Mouse (Mus musculus) spleen, adult 2 months (tissue): ENCODE measurements around the gene Ugt1a8. TPM values are rescaled to one million over a fixed set of nuclear protein-coding genes. Genes with fewer than 3 reads are reported as not detected.
"Not testable (repeated sequence)": the region's sequence is repeated elsewhere in the genome, so short reads cannot be mapped to it uniquely, and the experiment has no call there.

Experiments used
- DNase-seq, 2 experiments: peaks; one replicate each; pipeline versions ENCODE4 v3.0.0 to v3.0.0-alpha.2; 2012 to 2021; ENCODE audit warnings: low spot score in 2 of 2, low read depth in 1 of 2
- H3K27ac ChIP-seq: fragments of 200-500 bp; 2 replicates; pipeline ENCODE4 v1.5.1; 2012; ENCODE audit warnings: low read length, inconsistent platforms; ENCODE audit not compliant: insufficient read depth
- H3K27me3 ChIP-seq: fragments of 200-500 bp; 2 replicates; pipeline ENCODE4 v1.6.1; 2012; ENCODE audit warnings: mild to moderate bottlenecking, moderate library complexity, low read length, inconsistent platforms; ENCODE audit not compliant: control insufficient read depth, insufficient read depth
- H3K36me3 ChIP-seq: fragments of 200-500 bp; 2 replicates; pipeline ENCODE4 v1.6.1; 2012; ENCODE audit warnings: mild to moderate bottlenecking, low read length, inconsistent platforms; ENCODE audit not compliant: control insufficient read depth, insufficient read depth
- H3K4me1 ChIP-seq: fragments of 200-500 bp; 2 replicates; pipeline ENCODE4 v1.6.1; 2011; ENCODE audit warnings: inconsistent platforms; ENCODE audit not compliant: control insufficient read depth, insufficient read depth, insufficient read length
- H3K4me3 ChIP-seq: fragments of 200-500 bp; 2 replicates; pipeline ENCODE4 v1.5.1; 2011; ENCODE audit warnings: mild to moderate bottlenecking, inconsistent platforms; ENCODE audit not compliant: insufficient read depth, insufficient read length; ENCODE audit errors: extremely low read depth
- CTCF ChIP-seq: fragments of 200-500 bp; IDR thresholded peaks from 2 replicates; pipeline ENCODE4 v1.5.1; 2011; ENCODE audit warnings: mild to moderate bottlenecking, inconsistent platforms; ENCODE audit not compliant: insufficient read depth, insufficient read length, insufficient replicate concordance; ENCODE audit errors: extremely low read depth
- POLR2A ChIP-seq: fragments of 200-500 bp; IDR thresholded peaks from 2 replicates; pipeline ENCODE4 v1.6.1; 2011; ENCODE audit warnings: low read depth, low read length, inconsistent platforms
- WGBS: fragments of 180-500 bp; shearing (Covaris S2); methylation state at CpG from one replicate; pipeline ENCODE4 v1.1.7; 2018; 5-methylcytosine and 5-hydroxymethylcytosine counted together
- polyA plus RNA-seq: library from polyadenylated mRNA; depleted of rRNA; stranded (reverse); fragments of >200 nt; gene quantifications from 2 replicates; pipeline ENCODE4 v1.2.3, GENCODE M21; 2012

Gene Ugt1a8
- polyA plus RNA-seq, 1 experiment = not detected

DNA sequence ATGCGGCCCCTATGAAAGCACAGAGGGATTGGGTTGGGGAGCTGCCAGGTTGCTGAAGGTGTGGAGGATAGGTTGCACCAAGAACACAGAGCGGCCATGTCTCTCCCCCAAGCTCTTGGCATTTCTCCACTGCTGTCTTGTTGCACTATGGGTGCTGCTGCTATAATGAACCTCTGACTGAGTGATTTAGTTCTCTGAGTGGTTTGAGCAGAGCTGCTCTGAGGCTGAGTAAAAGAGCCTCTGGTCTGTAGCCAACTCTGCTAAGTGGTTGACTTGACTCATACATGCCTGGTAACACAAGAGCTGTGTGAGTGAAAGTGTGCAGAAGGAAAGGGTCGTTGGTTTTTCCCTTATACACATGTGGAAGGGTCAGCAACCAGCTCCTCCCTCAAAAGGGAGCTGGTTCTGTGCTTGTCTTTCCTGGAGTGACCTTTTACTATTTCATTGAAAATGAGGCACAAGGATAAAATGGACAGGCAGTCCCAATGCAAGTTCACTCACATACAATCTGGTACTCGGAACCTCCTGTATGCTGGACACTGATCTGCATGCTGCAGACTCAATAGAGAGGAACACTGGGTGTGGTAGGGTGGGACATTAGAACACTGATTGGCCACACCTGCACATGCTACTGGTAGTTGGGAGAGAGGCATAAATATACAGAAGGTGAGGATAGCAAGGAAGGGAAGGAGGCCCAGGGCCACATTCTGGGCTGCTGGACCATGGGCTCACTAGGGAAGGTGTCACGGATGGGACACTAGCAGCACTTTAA, 16.3 kb downstream of the Ugt1a8 start:
- not testable (repeated sequence) for H3K36me3 ChIP-seq, DNase-seq, H3K4me3 ChIP-seq, H3K27ac ChIP-seq, H3K4me1 ChIP-seq, H3K27me3 ChIP-seq
- 84% methylated on average over 5 of the region's 5 CpGs for WGBS

DNA sequence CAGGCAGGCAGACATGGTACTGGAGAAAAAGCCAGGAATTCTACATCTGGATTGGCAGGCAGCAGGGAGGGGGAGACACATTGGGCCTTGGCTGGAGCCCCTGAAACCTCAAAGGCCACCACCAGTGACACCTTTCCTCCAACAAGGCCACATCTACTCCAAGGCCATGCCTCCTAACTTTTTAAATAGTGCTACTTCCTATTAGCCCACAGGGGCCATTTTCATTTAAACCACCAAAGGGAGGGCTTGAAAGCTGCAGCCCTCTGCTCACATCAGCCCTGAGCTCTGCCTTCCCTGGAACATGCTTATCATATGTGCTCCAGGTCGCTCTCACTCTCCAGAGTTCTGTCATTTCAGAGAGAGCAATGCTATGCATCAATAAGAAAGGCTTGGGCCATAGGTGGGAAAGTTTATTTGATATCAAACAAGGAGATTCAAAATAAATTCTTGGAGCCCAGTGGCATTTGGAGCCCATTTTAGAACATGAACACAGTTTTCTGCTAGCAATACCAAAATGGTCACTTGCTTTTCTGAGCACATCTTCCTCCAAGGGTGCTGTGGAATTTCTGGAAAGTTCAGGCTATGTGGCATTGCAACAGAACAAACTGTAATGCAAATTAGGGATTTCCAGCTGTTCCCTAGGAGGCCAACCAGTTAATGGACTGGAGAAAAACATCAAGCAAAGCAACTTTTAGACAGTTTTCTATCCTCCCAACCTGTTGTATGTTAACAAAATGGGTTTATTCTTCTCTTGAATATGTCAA, 17.2 kb downstream of the Ugt1a8 start:
- 95% methylated on average over 1 of the region's 1 CpGs for WGBS
- H3K27me3 ChIP-seq = no peaks in the 10 kb centered on the region
- TF ChIP-seq CTCF (no peak), POLR2A (no peak)
- DNase-seq = no peak
- no peaks in the 10 kb centered on the region for H3K4me1 ChIP-seq
- no peaks in the 10 kb centered on the region for H3K36me3 ChIP-seq
- no peak overlapping the region for H3K27ac ChIP-seq
- no peak overlapping the region for H3K4me3 ChIP-seq

DNA sequence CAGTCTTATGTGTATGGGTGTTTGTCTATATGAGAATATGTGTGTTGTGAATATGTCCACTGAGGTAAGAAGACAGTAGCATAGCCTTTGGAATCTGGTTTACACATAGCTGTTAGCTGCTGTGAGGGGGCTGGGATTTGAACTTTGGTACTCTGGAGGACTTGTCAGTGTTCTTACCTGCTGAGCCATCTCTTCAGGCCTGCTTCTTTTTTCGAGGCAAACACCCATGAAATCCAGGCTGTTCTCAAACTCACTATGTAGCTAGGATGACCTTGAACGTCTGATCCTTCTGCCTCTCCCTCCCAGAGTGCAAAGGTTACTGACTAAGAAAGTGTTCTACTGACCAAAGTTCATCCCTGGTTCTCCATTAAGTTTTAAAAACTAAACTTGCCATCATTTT, 18.0 kb downstream of the Ugt1a8 start:
- Histone ChIP-seq H3K36me3 (no peaks in the 10 kb centered on the region), H3K4me1 (no peaks in the 10 kb centered on the region), H3K27me3 (no peaks in the 10 kb centered on the region), H3K27ac (no peak overlapping the region), H3K4me3 (no peak overlapping the region)
- TF ChIP-seq CTCF = no peak
- TF ChIP-seq POLR2A = no peak
- WGBS = 78% methylated on average over 2 of the region's 2 CpGs
- DNase-seq = no peak

DNA sequence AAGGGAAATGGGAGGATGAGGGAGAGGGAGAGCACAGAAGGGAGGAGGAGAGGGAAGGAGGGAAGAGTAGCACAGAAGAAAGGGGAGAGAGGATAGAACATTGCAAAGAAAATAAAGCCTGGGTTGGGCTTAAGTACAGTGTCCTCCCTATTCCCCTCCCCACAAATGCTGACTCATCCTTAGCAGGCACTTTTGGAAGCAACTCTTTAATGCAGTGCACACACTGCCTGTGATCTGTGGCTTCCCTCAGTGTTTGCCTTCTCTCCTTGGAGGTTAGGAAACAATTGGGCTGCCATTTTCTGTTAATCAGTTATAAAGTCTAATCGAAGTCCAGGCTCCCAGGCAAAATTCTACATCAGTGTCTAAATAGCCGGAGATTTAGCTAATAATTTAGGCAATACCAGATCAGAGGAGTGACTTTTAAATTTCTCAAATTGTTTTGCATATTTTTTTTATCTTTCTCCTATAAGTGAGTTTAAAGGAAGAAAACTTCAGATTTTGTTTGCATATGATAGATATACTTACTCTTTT, 21.5 kb downstream of the Ugt1a8 start:
- 89% methylated on average over 2 of the region's 2 CpGs for WGBS
- not testable (repeated sequence) for H3K4me3 ChIP-seq, H3K4me1 ChIP-seq, H3K27ac ChIP-seq, H3K27me3 ChIP-seq, DNase-seq, H3K36me3 ChIP-seq

DNA sequence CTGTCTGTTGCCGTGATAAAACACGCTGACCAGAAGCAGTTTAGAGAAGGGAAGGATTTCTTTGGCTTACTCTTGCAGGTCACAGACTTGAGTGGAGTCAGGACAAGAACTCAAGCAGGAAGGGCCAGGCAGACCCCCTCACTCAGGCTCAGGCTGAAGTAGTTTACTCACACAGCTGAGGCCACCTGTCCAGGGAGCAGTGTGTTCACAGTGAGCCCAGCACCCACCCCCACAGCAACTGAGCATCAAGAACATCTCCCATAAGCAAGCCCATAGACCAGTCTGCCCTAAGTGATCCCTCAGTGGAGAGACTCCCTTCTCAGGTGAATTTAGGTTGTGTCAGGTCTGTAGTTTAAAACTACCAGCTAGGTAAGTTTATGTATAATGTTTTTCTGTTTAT, 22.0 kb downstream of the Ugt1a8 start:
- not testable (repeated sequence) for H3K27me3 ChIP-seq, H3K36me3 ChIP-seq, DNase-seq, H3K27ac ChIP-seq, H3K4me1 ChIP-seq, H3K4me3 ChIP-seq
- WGBS = 73% methylated on average over 2 of the region's 2 CpGs

DNA sequence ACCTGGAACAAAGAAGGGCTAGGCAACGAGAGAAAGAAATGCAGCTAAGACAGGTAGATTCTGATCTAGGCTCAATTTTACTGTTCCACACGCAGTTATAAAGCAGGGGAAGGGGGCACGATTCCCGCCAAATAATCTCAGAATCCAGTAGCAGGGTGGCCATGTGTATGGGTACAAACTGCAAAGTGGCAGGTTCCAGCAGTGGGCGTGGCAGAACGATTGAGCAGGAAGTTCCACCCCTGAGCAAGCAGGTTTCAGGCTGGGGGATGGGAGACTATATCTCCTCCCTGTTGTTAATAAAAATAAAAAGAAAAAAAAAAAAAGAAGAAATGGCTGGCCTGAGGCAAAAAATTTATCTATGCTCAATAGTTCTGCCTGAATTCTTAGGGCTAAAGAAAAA, 25.2 kb downstream of the Ugt1a8 start:
- H3K36me3 ChIP-seq, H3K4me1 ChIP-seq, DNase-seq, H3K27me3 ChIP-seq, H3K4me3 ChIP-seq, H3K27ac ChIP-seq: not testable (repeated sequence)
- WGBS = 95% methylated on average over 6 of the region's 6 CpGs

DNA sequence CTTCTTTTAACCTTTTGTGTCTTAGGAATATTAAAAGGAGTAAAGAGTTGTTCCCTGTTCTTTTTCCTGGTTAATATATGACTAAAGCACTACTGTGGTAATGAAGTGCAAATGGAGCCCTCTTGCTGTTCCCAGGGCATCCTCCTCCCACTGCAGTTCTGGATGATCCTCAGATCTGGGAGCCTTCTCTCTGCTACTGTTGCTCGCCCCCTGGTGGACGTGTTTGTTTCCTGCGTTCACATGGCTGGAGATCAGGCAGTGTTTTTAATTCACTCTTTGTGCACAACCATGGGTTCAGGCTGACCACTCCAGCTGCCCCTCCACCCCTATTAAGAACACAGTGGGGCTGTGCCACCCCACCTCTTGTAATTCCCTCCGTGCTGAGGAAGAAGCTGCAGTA, 32.9 kb downstream of the Ugt1a8 start:
- not testable (repeated sequence) for H3K27ac ChIP-seq, H3K27me3 ChIP-seq, H3K36me3 ChIP-seq, H3K4me3 ChIP-seq, DNase-seq, H3K4me1 ChIP-seq
- 35% methylated on average over 4 of the region's 4 CpGs for WGBS

DNA sequence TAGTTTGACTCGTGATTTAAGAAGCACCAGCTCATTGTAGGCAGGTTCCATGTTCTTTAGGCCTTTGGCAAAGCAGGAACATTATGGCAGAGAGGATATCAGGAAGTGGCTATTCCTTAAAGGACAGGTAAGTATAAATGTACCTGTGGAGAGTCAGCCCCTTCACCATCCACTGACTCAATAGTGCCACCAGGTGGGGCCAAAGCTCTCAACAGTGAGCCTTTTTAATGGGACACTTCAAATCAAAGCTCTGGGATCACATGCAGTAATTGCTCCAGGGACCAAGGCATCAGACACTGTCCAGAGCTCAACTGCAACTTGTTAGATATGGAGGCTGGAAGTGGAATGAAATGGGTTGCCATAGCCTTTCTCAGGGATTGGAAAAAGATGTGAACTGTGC, 33.9 kb downstream of the Ugt1a8 start:
- DNase-seq, H3K27ac ChIP-seq, H3K4me3 ChIP-seq, H3K27me3 ChIP-seq, H3K36me3 ChIP-seq, H3K4me1 ChIP-seq: not testable (repeated sequence)
- no CpG with 5 or more reads among the region's 1 CpGs for WGBS

DNA sequence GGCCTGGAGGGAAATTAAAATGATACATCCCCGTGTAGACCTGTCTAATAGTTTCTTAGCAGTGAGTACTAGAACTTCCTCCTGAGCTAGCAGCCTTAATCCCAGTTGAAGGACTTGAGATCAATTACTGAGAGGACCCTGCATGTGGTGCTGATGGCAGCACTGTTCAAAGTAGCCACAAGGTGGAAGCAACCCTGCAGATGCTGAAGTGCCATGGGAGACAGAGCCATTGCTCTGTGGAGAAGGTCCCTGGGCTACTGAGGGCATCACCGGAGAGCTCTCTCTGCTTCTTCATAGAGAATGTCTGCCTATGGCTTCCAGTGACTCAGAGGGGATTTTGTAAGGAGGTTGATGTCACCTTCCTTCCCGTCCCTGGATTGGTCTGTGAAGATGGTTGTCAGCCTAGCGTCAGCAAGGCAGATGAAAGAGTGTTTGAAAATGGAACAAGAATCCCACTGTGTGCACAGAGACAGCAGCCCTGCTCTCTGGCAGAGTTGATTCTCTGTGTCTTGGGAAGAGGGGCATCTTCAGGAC, 38.3 kb downstream of the Ugt1a8 start:
- not testable (repeated sequence) for H3K36me3 ChIP-seq, H3K4me3 ChIP-seq, H3K4me1 ChIP-seq, H3K27ac ChIP-seq, DNase-seq, H3K27me3 ChIP-seq
- 75% methylated on average over 4 of the region's 4 CpGs for WGBS

DNA sequence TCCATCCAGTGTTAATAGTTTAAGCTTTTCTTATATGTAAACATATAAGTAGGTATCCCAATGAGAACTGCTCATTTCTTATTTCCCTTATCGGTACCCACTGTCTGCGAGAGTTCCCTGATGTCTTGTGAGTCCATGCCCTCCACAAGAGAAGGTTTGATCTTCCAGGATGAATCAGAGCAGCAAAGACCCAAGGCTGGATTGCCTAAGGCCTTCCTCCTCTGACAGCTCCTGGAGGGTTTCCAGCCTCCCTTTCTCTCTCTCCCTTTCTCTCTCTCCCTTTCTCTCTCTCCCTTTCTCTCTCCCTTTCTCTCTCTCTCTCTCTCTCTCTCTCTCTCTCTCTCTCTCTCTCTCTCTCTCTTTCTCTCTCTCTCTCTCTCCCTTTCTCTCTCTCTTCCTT, 41.5 kb downstream of the Ugt1a8 start:
- H3K27me3 ChIP-seq, H3K27ac ChIP-seq, H3K4me3 ChIP-seq, DNase-seq, H3K36me3 ChIP-seq, H3K4me1 ChIP-seq: not testable (repeated sequence)
- WGBS = 96% methylated on average over 2 of the region's 2 CpGs
